In the genomic region with DNA sequence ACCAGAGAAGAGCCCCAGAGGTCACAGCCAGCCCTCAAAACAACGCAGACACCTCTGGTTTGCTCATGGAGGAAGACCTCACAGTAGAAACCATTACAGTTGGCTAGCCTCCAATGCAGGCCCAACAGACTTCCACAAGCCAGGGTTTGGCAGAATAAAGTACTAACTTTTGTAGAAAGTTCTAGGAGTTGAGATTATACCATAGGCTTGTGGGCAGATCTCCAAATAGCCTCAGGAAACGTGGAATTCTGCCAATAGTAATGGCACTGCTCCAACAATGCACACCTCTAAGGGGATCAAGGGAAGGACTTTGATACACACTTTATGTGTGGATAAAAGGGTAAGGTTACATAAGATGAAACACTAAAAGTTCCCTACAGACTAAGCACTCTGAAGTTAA, we compare ENCODE assay signal across 14 mouse cellular contexts. TPM values are rescaled to one million over a fixed set of nuclear protein-coding genes. Genes with fewer than 3 reads are reported as not detected.
A peak's percentile ranks its signal among the peaks of the same experiment; 100 is the strongest.
DNase-seq lines count a peak whose midpoint lies in the region; ATAC-seq and TF ChIP-seq lines count a peak whose summit lies in the region.
"Had no signal": no experiment of that assay in that cellular context is flagged by ENCODE, and none has a peak within 500 bp of the region (broad histone marks: within the 10 kb centered on the region; RNA-seq: fewer than 3 reads in every experiment).

No protein-coding gene starts in this region.

- no peak overlapping the region; the same call in 1 of the 2 replicates for H3K27ac ChIP-seq in kidney, postnatal 0 days
- H3K27ac ChIP-seq: forebrain, embryonic 10.5 days; layer of hippocampus, adult 2 months; midbrain, embryonic 10.5 days had no signal

- 44% methylated on average over 2 of the region's 2 CpGs for WGBS in kidney, postnatal 0 days

- no peaks in the 10 kb centered on the region for H3K27me3 ChIP-seq in kidney, postnatal 0 days (ENCODE audit: insufficient read depth, low read length)
- H3K27me3 ChIP-seq: Patski had no signal

- DNase-seq in cerebellum, postnatal 10 days: peak; percentile 17 to 20
- no peak for DNase-seq in cerebellum, adult 11 months
- DNase-seq in left cerebral cortex, postnatal 4 days: peak; percentile 7
- DNase-seq in left cerebral cortex, adult 9 months (ENCODE audit: low spot score in 2 of 2): no peak
- peak; percentile 21 for DNase-seq in kidney, postnatal 0 days (ENCODE audit: low spot score)
- DNase-seq in lung, postnatal 36 days: peak; percentile 49
- DNase-seq in embryo, embryonic 10 days (ENCODE audit: low spot score): no peak
- no peak for DNase-seq in B cell, adult 2 months
- DNase-seq: adrenal gland, postnatal 25 days; thymus, postnatal 4 days had no signal

- no peak overlapping the region for H3K4me2 ChIP-seq in kidney, postnatal 0 days (ENCODE audit: low read length)

- H3K9ac ChIP-seq in kidney, postnatal 0 days (ENCODE audit: low read depth, low read length): no peak overlapping the region

- intact Hi-C loops in left cerebral cortex, postnatal 4 days (cut with DNase I): no loop called here

- no peaks in the 10 kb centered on the region for H3K4me1 ChIP-seq in kidney, postnatal 0 days (replicated peaks; ENCODE audit: insufficient read depth, low read length)
- H3K4me1 ChIP-seq: forebrain, embryonic 10.5 days; midbrain, embryonic 10.5 days had no signal

- no peak for ATAC-seq in kidney, postnatal 0 days (replicated peaks; ENCODE audit: low FRiP score, low read depth)
- ATAC-seq: Patski had no signal

- no peaks in the 10 kb centered on the region for H3K36me3 ChIP-seq in kidney, postnatal 0 days (ENCODE audit: insufficient read depth, low read length)

- TF ChIP-seq CTCF in kidney, postnatal 0 days (IDR thresholded peaks at IDR 0.05; ENCODE audit: low read depth): no peak

- H3K4me3 ChIP-seq in kidney, postnatal 0 days (replicated peaks; ENCODE audit: low read depth, low read length): no peak overlapping the region
- H3K4me3 ChIP-seq: forebrain, embryonic 10.5 days; layer of hippocampus, adult 2 months; midbrain, embryonic 10.5 days had no signal

- H3K9me3 ChIP-seq in kidney, postnatal 0 days (replicated peaks; ENCODE audit: low read length): no peaks in the 10 kb centered on the region
- H3K9me3 ChIP-seq: forebrain, embryonic 10.5 days; midbrain, embryonic 10.5 days had no signal

RNA-seq across cellular contexts. Expression of gene Sos2, which starts 6.7 kb away (rescaled TPM):
- 10 to 100 TPM; 36.3 to 36.6 TPM for total RNA-seq in left cerebral cortex, postnatal 4 days (2021)
- 7.1 and 8.4 TPM in 2 replicates for polyA plus RNA-seq in kidney, postnatal 0 days (2015; fragmentation: Nextera tagmentation; extraction: Ambion mirVana)

RNA-seq across cellular contexts. Expression of gene L2hgdh, which starts 36.3 kb away (rescaled TPM):
- 10 to 100 TPM in 1 of 2 experiments, 1 to 10 TPM in 1; 9.4 to 12.5 TPM for total RNA-seq in left cerebral cortex, postnatal 4 days (2021)
- 20.0 and 21.1 TPM in 2 replicates for polyA plus RNA-seq in kidney, postnatal 0 days (2015; fragmentation: Nextera tagmentation; extraction: Ambion mirVana)

RNA-seq across cellular contexts. Expression of gene Atp5s, which starts 36.4 kb away (rescaled TPM):
- total RNA-seq in left cerebral cortex, postnatal 4 days (2021): 10 to 100 TPM; 18.0 to 20.8 TPM
- 29.5 and 32.9 TPM in 2 replicates for polyA plus RNA-seq in kidney, postnatal 0 days (2015; fragmentation: Nextera tagmentation; extraction: Ambion mirVana)

Comparison
In these comparisons a context has a peak if more than half of its experiments do, and no peak if none do; other contexts are left out.
1. DNase-seq: peak in cerebellum, postnatal 10 days (2 of 2), left cerebral cortex, postnatal 4 days (single experiment), kidney, postnatal 0 days (single experiment) and lung, postnatal 36 days (single experiment); none in cerebellum, adult 11 months (single experiment), left cerebral cortex, adult 9 months (0 of 2), embryo, embryonic 10 days (single experiment) and B cell, adult 2 months (0 of 2).